Mouse (Mus musculus) adrenal gland, adult 10 weeks (tissue): ENCODE measurements around the gene Col15a1. TPM values are rescaled to one million over a fixed set of nuclear protein-coding genes. Genes with fewer than 3 reads are reported as not detected.

Source experiments
- polyA plus RNA-seq: library from polyadenylated mRNA; stranded (reverse); fragments of 350-450 nt; fragmentation: Illumina TruSeq; extraction: RNeasy Lipid Tissue Mini Kit (QIAGEN cat#74804); gene quantifications from one replicate; pipeline ENCODE4 v1.2.3, GENCODE M21; 2014; ENCODE audit warnings: low read depth, low replicate concordance

Col15a1 gene
- polyA plus RNA-seq, result 24.1 TPM

GRCm38 (mm10) chr4:47207969-47208420, at the start of gene Col15a1:
Gene Col15a1, plus strand, starts transcription at chr4:47208161.

DNA sequence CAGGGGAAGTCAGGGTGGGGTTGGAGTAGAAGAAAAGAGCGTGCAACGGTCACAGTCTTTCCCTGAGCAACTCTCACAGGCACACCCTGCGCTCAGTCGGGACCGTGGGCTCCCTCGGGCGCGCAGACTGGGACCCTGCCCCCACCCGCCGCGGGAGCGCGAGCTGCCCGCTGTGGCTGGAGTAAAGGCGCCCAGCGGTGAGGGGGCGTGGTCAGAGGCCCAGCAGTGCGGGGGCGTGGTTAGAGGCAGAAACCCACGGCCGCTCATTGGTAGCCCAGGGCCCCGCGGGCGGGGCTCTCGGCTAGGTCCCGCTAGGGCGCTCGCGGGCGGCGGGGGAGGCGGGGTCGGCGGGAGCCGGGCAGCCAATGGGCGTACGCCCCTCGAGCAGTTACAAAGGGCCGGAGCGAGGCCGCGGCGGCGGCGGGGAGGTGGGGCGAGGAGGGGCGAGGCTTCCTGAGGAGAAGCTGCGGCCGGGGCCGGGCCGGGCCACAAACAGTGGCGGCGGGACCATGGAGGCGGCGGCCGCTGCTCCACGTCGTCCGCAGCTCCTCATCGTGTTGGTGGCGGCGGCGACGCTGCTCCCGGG, 144.9 kb downstream of the Col15a1 start, which contains the start of gene Tgfbr1:
Gene Tgfbr1 (plus strand): TSS at position 420 of the 586 bp plus-strand sequence.

Other genes starting within 250 kb of the Col15a1 start
- gene Gabbr2, start 216.3 kb upstream of the Col15a1 start, polyA plus RNA-seq, result 0.12 TPM
- gene Anks6, start 150.7 kb upstream of the Col15a1 start, polyA plus RNA-seq, result not detected
- gene Galnt12, start 116.3 kb upstream of the Col15a1 start, polyA plus RNA-seq, result 0.82 TPM
- 115 TPM for gene Tgfbr1, start 145.1 kb downstream of the Col15a1 start, polyA plus RNA-seq